Mouse (Mus musculus) liver, embryonic 14.5 days (tissue): ENCODE measurements around the gene Tnfrsf23. TPM values are rescaled to one million over a fixed set of nuclear protein-coding genes. Genes with fewer than 3 reads are reported as not detected.
"Not testable (repeated sequence)": the region's sequence is repeated elsewhere in the genome, so short reads cannot be mapped to it uniquely, and the experiment has no call there.

Source experiments
- ATAC-seq: fragments of 200-750 bp; cut with Nextera tagmentation; 2 replicates; pipeline ENCODE4 v1.8.0; 2017; ENCODE audit warnings: moderate number of reproducible peaks, mild to moderate bottlenecking, moderate library complexity; ENCODE audit not compliant: insufficient read depth
- DNase-seq, 3 experiments: peaks; one replicate each; pipeline ENCODE4 v3.0.0-alpha.2; 2012 to 2013; ENCODE audit warnings: low read depth in 3 of 3, low spot score in 3 of 3
- H3K27ac ChIP-seq: fragments of 300-500 bp; sonication (generic); 2 replicates; pipeline ENCODE4 v1.5.1; 2014; ENCODE audit warnings: moderate library complexity, mild to moderate bottlenecking, control low read depth, inconsistent platforms
- H3K27me3 ChIP-seq: fragments of 300-500 bp; sonication (generic); 2 replicates; pipeline ENCODE4 v1.6.1; 2014; ENCODE audit warnings: mild to moderate bottlenecking, low read length, moderate library complexity; ENCODE audit not compliant: control insufficient read depth, insufficient read depth
- H3K36me3 ChIP-seq: fragments of 300-500 bp; sonication (generic); replicated peaks from 2 replicates; pipeline ENCODE4 v1.6.1; 2014; ENCODE audit warnings: low read depth; ENCODE audit not compliant: control insufficient read depth, insufficient read depth
- H3K4me1 ChIP-seq, 2 experiments: fragments of 200-500 bp in 1 of 2; fragments of 300-500 bp in 1 of 2; sonication (generic) in 1 of 2; replicated peaks; 2 replicates each; pipeline ENCODE4 v1.6.1; 2012 to 2014; ENCODE audit warnings: antibody characterized with exemption in 1 of 2, inconsistent platforms in 1 of 2, low read length in 1 of 2; ENCODE audit not compliant: control insufficient read depth in 2 of 2, insufficient read depth in 2 of 2
- H3K4me2 ChIP-seq: fragments of 300-500 bp; sonication (generic); 2 replicates; pipeline ENCODE4 v1.6.1; 2014; ENCODE audit warnings: low read depth, mild to moderate bottlenecking, control low read depth, moderate library complexity
- H3K4me3 ChIP-seq, 2 experiments: fragments of 200-500 bp in 1 of 2; fragments of 300-500 bp in 1 of 2; sonication (generic) in 1 of 2; 2 replicates each; pipeline ENCODE4 v1.5.1; 2012 to 2014; ENCODE audit warnings: low read depth in 2 of 2, low read length in 2 of 2, mild to moderate bottlenecking in 2 of 2, control low read depth in 1 of 2, inconsistent platforms in 1 of 2, moderate library complexity in 1 of 2; ENCODE audit not compliant: insufficient read depth in 1 of 2
- H3K9ac ChIP-seq: fragments of 300-500 bp; sonication (generic); replicated peaks from 2 replicates; pipeline ENCODE4 v1.6.1; 2014; ENCODE audit warnings: mild to moderate bottlenecking, control low read depth, moderate library complexity
- H3K9me3 ChIP-seq: fragments of 300-500 bp; sonication (generic); 2 replicates; pipeline ENCODE4 v1.6.1; 2016; ENCODE audit warnings: low read length, mixed read lengths; ENCODE audit not compliant: control insufficient read depth
- CTCF ChIP-seq: IDR thresholded peaks from 2 replicates; pipeline ENCODE4 v1.5.1; 2016; ENCODE audit warnings: antibody characterized with exemption, low read depth, control low read depth
- EP300 ChIP-seq: IDR thresholded peaks from 2 replicates; pipeline ENCODE4 v1.6.1; 2016; ENCODE audit warnings: antibody characterized with exemption, low read depth
- WGBS: fragments of 180-500 bp; shearing (Covaris S2); extraction: QIAGEN DNeasy Blood & Tissue Kit; methylation state at CpG from one replicate; pipeline ENCODE4 v1.1.7; 2014; ENCODE audit not compliant: insufficient replicate concordance; 5-methylcytosine and 5-hydroxymethylcytosine counted together
- polyA plus RNA-seq, 2 experiments: library from polyadenylated mRNA; depleted of rRNA in 1 of 2; stranded (reverse) in 1 of 2; unstranded in 1 of 2; fragments of >200 nt; fragmentation: Nextera tagmentation in 1 of 2; extraction: Ambion mirVana in 1 of 2; gene quantifications; 2 replicates each; pipeline versions ENCODE4 v1.2.1 to v1.2.3; 2012 to 2014

The Tnfrsf23 gene
- polyA plus RNA-seq, 2 experiments, result 0.22 to 0.44 TPM

DNA sequence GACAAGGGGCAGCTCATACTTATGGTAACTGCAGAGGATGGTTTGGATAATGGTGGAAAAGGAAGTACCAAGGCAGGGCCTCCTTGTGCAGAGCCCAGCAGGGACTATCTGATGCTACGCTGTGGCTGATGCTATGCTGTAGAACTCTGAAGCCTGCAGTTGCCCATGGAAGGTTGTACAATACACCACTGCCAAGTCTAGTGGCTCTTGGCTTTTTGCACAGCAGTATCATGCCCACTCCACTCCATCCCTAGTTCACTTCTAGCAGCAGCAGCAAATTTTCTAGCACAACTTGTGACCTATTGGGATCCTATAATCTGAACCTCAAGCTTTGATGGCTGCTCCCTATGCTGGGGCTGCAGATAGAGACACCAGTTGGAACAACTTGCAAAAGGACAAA is 4.1 kb downstream of the Tnfrsf23 start:
- no peak for DNase-seq
- Histone ChIP-seq H3K27ac (no peak overlapping the region), H3K4me3 (no peak overlapping the region), H3K27me3 (peaks cover 3% of the 10 kb centered on the region), H3K4me2 (no peak overlapping the region), H3K36me3 (no peaks in the 10 kb centered on the region), H3K4me1 (no peaks in the 10 kb centered on the region), H3K9me3 (no peaks in the 10 kb centered on the region), H3K9ac (no peak overlapping the region)
- WGBS, result 62% methylated on average over 1 of the region's 1 CpGs
- ATAC-seq, result no peak
- TF ChIP-seq CTCF, result no peak
- TF ChIP-seq EP300, result no peak

DNA sequence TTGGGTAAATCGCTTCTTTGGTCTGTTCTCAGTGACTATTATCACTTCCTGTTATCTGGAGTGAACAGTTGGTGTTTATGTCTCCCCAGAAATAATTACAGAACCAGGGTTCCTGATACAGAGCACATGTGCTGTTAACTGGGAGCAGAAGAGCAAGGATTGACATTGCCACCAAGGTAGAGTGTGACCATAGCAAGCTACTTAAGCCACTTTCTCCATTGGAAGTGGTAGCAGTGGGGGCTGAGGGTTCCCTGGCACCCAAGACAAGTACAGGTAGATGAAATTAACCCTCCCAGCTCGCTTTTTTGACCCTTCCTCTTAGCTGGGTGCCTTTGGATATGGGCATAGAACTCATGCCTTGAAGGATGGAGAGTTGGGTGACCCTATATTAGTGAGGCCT is 4.8 kb downstream of the Tnfrsf23 start:
- H3K27me3 ChIP-seq, H3K9ac ChIP-seq, H3K4me1 ChIP-seq, DNase-seq, ATAC-seq, H3K27ac ChIP-seq, H3K36me3 ChIP-seq, H3K4me2 ChIP-seq, H3K9me3 ChIP-seq, H3K4me3 ChIP-seq: not testable (repeated sequence)
- 24% methylated on average over 2 of the region's 2 CpGs for WGBS

DNA sequence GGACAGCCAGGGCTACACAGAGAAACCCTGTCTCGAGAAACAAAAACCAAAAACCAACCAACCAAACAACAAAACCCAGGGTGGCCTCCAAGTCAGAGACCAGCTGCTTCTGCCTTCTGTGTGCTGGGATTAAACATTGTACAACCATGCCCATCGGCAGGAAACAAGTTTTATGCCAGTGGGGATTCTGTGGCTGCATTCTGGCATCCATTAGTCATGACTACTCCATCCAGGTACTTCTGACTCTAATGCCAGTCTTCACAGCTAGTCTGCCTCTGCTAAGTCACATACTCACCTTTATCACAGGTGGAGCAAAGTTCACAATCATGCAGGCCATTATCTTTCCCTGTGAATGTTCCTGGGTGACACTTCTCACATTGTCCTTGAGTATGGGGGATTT is 6.0 kb downstream of the Tnfrsf23 start:
- DNase-seq, H3K4me1 ChIP-seq, H3K4me2 ChIP-seq, H3K36me3 ChIP-seq, H3K4me3 ChIP-seq, H3K27me3 ChIP-seq, H3K9ac ChIP-seq, H3K27ac ChIP-seq, ATAC-seq, H3K9me3 ChIP-seq: not testable (repeated sequence)
- 61% methylated on average over 2 of the region's 2 CpGs for WGBS

DNA sequence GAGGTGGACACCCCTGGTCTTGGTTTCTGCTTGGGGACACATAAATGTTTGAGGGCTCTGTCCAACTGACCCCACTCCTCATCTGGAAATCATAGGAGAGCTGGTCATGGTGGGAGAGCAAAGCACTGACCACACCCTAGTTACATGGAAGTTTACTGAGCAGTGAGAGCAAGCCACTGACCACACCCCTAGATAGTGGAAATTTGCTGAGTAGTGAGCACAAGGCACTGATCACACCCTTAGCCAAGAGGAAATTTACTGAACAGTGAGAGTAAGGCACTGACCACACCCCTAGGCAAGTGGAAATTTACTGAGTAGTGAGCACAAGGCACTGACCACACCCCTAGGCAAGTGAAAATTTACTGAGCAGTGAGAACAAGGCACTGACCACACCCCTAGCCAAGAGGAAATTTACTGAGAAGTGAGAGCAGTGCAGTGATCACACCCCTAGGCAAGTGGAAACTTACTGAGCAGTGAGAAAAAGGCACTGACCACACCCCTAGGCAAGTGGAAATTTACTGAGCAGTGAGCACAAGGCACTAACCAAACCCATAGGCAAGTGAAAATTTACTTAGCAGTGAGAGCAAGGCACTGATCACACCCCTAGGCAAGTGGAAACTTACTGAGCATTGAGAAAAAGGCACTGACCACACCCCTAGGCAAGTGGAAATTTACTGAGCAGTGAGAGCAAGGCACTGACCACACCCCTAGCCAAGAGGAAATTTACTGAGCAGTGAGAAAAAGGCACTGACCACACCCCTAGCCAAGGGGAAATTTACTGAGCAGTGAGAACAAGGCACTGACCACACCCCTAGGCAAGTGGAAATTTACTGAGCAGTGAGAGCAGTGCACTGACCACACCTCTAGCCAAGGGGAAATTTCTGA is 19.0 kb downstream of the Tnfrsf23 start:
- no peak overlapping the region for H3K27ac ChIP-seq
- H3K9ac ChIP-seq, result no peak overlapping the region
- H3K4me2 ChIP-seq, result no peak overlapping the region
- DNase-seq (peak in 1 of 3 experiments; percentile 26), ATAC-seq (no peak)
- no peaks in the 10 kb centered on the region for H3K27me3 ChIP-seq
- H3K9me3 ChIP-seq, result no peaks in the 10 kb centered on the region
- H3K4me3 ChIP-seq, result no peak overlapping the region
- no peaks in the 10 kb centered on the region for H3K36me3 ChIP-seq
- peaks cover 0 to 10% of the 10 kb centered on the region in 2 experiments; a peak in 2 of 4 replicates for H3K4me1 ChIP-seq
- TF ChIP-seq CTCF, result no peak

DNA sequence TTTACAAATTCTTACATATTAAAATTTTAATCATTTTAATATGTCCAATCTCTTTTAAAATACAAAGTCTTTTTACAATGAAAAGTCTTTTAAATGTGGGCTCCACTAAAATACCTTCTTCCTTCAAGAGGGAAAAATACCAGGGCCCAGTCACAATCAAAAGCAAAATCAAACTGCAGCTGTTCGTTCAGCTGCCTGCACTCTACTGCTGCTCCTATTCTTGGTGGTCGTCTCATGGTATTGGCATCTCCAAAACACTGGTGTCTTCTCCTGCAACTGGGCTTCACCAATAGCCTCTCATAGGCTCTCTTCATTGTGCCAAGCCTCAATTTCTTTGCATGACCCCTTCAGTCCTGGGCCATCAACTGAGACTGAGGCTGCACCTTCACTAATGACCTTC is 22.2 kb downstream of the Tnfrsf23 start:
- Histone ChIP-seq H3K36me3 (no peaks in the 10 kb centered on the region), H3K9ac (no peak overlapping the region), H3K4me2 (no peak overlapping the region), H3K4me3 (no peak overlapping the region), H3K27ac (no peak overlapping the region), H3K9me3 (no peaks in the 10 kb centered on the region), H3K27me3 (no peaks in the 10 kb centered on the region), H3K4me1 (peaks cover 0 to 10% of the 10 kb centered on the region in 2 experiments; a peak in 2 of 4 replicates)
- 52% methylated on average over 2 of the region's 2 CpGs for WGBS
- TF ChIP-seq EP300 (no peak), CTCF (no peak)
- DNase-seq (no peak), ATAC-seq (no peak)
